9 mouse cellular contexts compared by ENCODE assay signal in genomic region chr17:35695289-35695688, GRCm38 (mm10). TPM values are rescaled to one million over a fixed set of nuclear protein-coding genes. Genes with fewer than 3 reads are reported as not detected.
DNase-seq lines count a peak whose midpoint lies in the region; ATAC-seq and TF ChIP-seq lines count a peak whose summit lies in the region.
"Had no signal": no experiment of that assay in that cellular context is flagged by ENCODE, and none has a peak within 500 bp of the region (broad histone marks: within the 10 kb centered on the region; RNA-seq: fewer than 3 reads in every experiment).

No protein-coding gene starts in this region.

- peak; percentile 50 for TF ChIP-seq CTCF in kidney, adult 2 months (conservative IDR thresholded peaks at IDR 0.05; ENCODE audit: insufficient read depth, insufficient read length, low read depth, low read length)
- TF ChIP-seq CTCF in embryonic fibroblast, embryonic 13.5 days (IDR thresholded peaks at IDR 0.05; ENCODE audit: borderline replicate concordance, insufficient read depth, low read length) = 0 out of 2 replicates have a peak, but pooled peaks have one; percentile 14

- 97% methylated on average over 2 of the region's 2 CpGs for WGBS in kidney, adult 2 months
- WGBS in kidney, embryonic 16.5 days = 93% methylated on average over 2 of the region's 2 CpGs

- no peak overlapping the region for H3K27ac ChIP-seq in kidney, adult 2 months (ENCODE audit: insufficient read depth, low read depth, low read length)
- no peak overlapping the region for H3K27ac ChIP-seq in kidney, embryonic 16.5 days (ENCODE audit: low read length)
- H3K27ac ChIP-seq in embryonic fibroblast, embryonic 13.5 days (ENCODE audit: insufficient read depth, low read length) = no peak overlapping the region
- H3K27ac ChIP-seq: embryonic facial prominence, embryonic 12.5 days had no signal

- H3K36me3 ChIP-seq in kidney, adult 2 months (ENCODE audit: control insufficient read depth, insufficient read depth, low read length) = peaks cover 2% of the 10 kb centered on the region
- H3K36me3 ChIP-seq in kidney, embryonic 16.5 days (ENCODE audit: insufficient read depth, low read length) = peaks cover 43% of the 10 kb centered on the region

- H3K27me3 ChIP-seq in kidney, adult 2 months (replicated peaks; ENCODE audit: control insufficient read depth, insufficient read depth, low read length) = no peaks in the 10 kb centered on the region
- no peaks in the 10 kb centered on the region for H3K27me3 ChIP-seq in kidney, embryonic 16.5 days (ENCODE audit: insufficient read depth, low read length)

- no peak overlapping the region for H3K9ac ChIP-seq in kidney, embryonic 16.5 days (replicated peaks; ENCODE audit: low read length)
- H3K9ac ChIP-seq: embryonic facial prominence, embryonic 12.5 days had no signal

- TF ChIP-seq POLR2A in kidney, adult 2 months (IDR thresholded peaks at IDR 0.05; ENCODE audit: low read depth, low read length) = no peak
- no peak for TF ChIP-seq POLR2A in embryonic fibroblast, embryonic 13.5 days (IDR thresholded peaks at IDR 0.05; ENCODE audit: low read depth, low read length)

- no peak overlapping the region for H3K4me3 ChIP-seq in kidney, adult 2 months (ENCODE audit: insufficient read depth, low read depth, low read length)
- H3K4me3 ChIP-seq in kidney, embryonic 16.5 days (ENCODE audit: low read length) = no peak overlapping the region
- H3K4me3 ChIP-seq in embryonic fibroblast, embryonic 13.5 days (ENCODE audit: insufficient read depth, low read length) = no peak overlapping the region
- H3K4me3 ChIP-seq: embryonic facial prominence, embryonic 12.5 days had no signal

- peaks cover 22% of the 10 kb centered on the region for H3K4me1 ChIP-seq in kidney, adult 2 months (ENCODE audit: control insufficient read depth, insufficient read depth, low read length)
- H3K4me1 ChIP-seq in kidney, embryonic 16.5 days (ENCODE audit: insufficient read depth, low read length) = peaks cover 32% of the 10 kb centered on the region
- H3K4me1 ChIP-seq in embryonic fibroblast, embryonic 13.5 days (ENCODE audit: control insufficient read depth, insufficient read depth, low read length) = peaks cover 4% of the 10 kb centered on the region; the same call in 1 of the 2 replicates

- peak; percentile 51 for DNase-seq in kidney, adult 2 months
- DNase-seq in 3T3-L1 (ENCODE audit: low read depth, low spot score) (peak; percentile 65), A20 (ENCODE audit: low read depth, low spot score) (peak; percentile 36)
- DNase-seq in frontal cortex, postnatal 14 days (ENCODE audit: low spot score in 2 of 2) = no peak
- DNase-seq in heart, adult 8-10 months (ENCODE audit: low spot score) = no peak
- no peak for DNase-seq in urinary bladder, postnatal 36 days (ENCODE audit: low spot score in 2 of 2)

- no peak overlapping the region for H3K4me2 ChIP-seq in kidney, embryonic 16.5 days (replicated peaks; ENCODE audit: low read depth, low read length)
- H3K4me2 ChIP-seq: embryonic facial prominence, embryonic 12.5 days had no signal

- no peak for ATAC-seq in kidney, embryonic 16.5 days (ENCODE audit: low FRiP score, low TSS enrichment)

- peaks cover 6% of the 10 kb centered on the region for H3K9me3 ChIP-seq in kidney, embryonic 16.5 days (ENCODE audit: low read length)

RNA-seq across cellular contexts. Expression of gene Ddr1, which starts 9.1 kb away (rescaled TPM):
- polyA plus RNA-seq in kidney, adult 2 months (2012; rRNA removed) = 91.2 and 109 TPM in 2 replicates
- 107 and 108 TPM in 2 replicates for polyA plus RNA-seq in kidney, embryonic 16.5 days (2015; fragmentation: Nextera tagmentation; extraction: Ambion mirVana)
- polyA plus RNA-seq in embryonic fibroblast, embryonic 13.5 days (2011; ENCODE audit: insufficient read length, low read depth, missing spikeins) = 42.9 and 46.3 TPM in 2 replicates
- 10 to 100 TPM; 23.8 to 30.0 (median 29.5) TPM for total RNA-seq in heart, adult 8-10 months (2022)

RNA-seq across cellular contexts. Expression of gene Gtf2h4, which starts 21.8 kb away (rescaled TPM):
- polyA plus RNA-seq in kidney, adult 2 months (2012; rRNA removed) = 28.7 and 29.1 TPM in 2 replicates
- 51.9 and 55.6 TPM in 2 replicates for polyA plus RNA-seq in kidney, embryonic 16.5 days (2015; fragmentation: Nextera tagmentation; extraction: Ambion mirVana)
- polyA plus RNA-seq in embryonic fibroblast, embryonic 13.5 days (2011; ENCODE audit: insufficient read length, low read depth, missing spikeins) = 28.7 and 40.5 TPM in 2 replicates
- 10 to 100 TPM; 18.4 to 22.2 (median 21.2) TPM for total RNA-seq in heart, adult 8-10 months (2022)

RNA-seq across cellular contexts. Expression of gene Vars2, which starts 27.9 kb away (rescaled TPM):
- 21.5 and 31.3 TPM in 2 replicates for polyA plus RNA-seq in kidney, adult 2 months (2012; rRNA removed)
- 19.8 and 21.0 TPM in 2 replicates for polyA plus RNA-seq in kidney, embryonic 16.5 days (2015; fragmentation: Nextera tagmentation; extraction: Ambion mirVana)
- 12.3 and 14.3 TPM in 2 replicates for polyA plus RNA-seq in embryonic fibroblast, embryonic 13.5 days (2011; ENCODE audit: insufficient read length, low read depth, missing spikeins)
- total RNA-seq in heart, adult 8-10 months (2022) = 10 to 100 TPM; 30.4 to 34.9 (median 31.8) TPM

RNA-seq across cellular contexts. Expression of gene Mucl3, which starts 51.8 kb away (rescaled TPM):
- not detected in 2 replicates for polyA plus RNA-seq in kidney, adult 2 months (2012; rRNA removed)
- 0.17 and 0.23 TPM in 2 replicates for polyA plus RNA-seq in kidney, embryonic 16.5 days (2015; fragmentation: Nextera tagmentation; extraction: Ambion mirVana)
- 0.18 and 0.19 TPM in 2 replicates for polyA plus RNA-seq in embryonic fibroblast, embryonic 13.5 days (2011; ENCODE audit: insufficient read length, low read depth, missing spikeins)
- not detected for total RNA-seq in heart, adult 8-10 months (2022)

Comparison
In these comparisons a context has a peak if more than half of its experiments do, and no peak if none do; other contexts are left out.
1. DNase-seq: peak in kidney, adult 2 months (single experiment), 3T3-L1 (single experiment) and A20 (single experiment); none in frontal cortex, postnatal 14 days (0 of 2), heart, adult 8-10 months (single experiment) and urinary bladder, postnatal 36 days (0 of 2).